Comparison of ENCODE assay signal across 9 mouse cellular contexts in genomic region chr3:124320821-124321576, GRCm38 (mm10). TPM values are rescaled to one million over a fixed set of nuclear protein-coding genes. Genes with fewer than 3 reads are reported as not detected.
DNase-seq lines count a peak whose midpoint lies in the region; ATAC-seq and TF ChIP-seq lines count a peak whose summit lies in the region.
"Had no signal": no experiment of that assay in that cellular context is flagged by ENCODE, and none has a peak within 500 bp of the region (broad histone marks: within the 10 kb centered on the region; RNA-seq: fewer than 3 reads in every experiment).

Tram1l1 (plus strand) TSS chr3:124320855.

- H3K27me3 ChIP-seq in kidney, adult 2 months (replicated peaks; ENCODE audit: control insufficient read depth, insufficient read depth, low read length) = no peaks in the 10 kb centered on the region
- H3K27me3 ChIP-seq in intestine, embryonic 16.5 days (replicated peaks; ENCODE audit: control insufficient read depth, insufficient read depth, low read length) = no peaks in the 10 kb centered on the region
- no peaks in the 10 kb centered on the region for H3K27me3 ChIP-seq in limb, embryonic 11.5 days (ENCODE audit: control insufficient read depth, insufficient read depth, low read length)
- H3K27me3 ChIP-seq in midbrain, postnatal 0 days (ENCODE audit: insufficient read depth, low read length) = no peaks in the 10 kb centered on the region
- no peaks in the 10 kb centered on the region for H3K27me3 ChIP-seq in testis, adult 2 months (ENCODE audit: control insufficient read depth, insufficient read depth, low read length)
- H3K27me3 ChIP-seq: CH12.LX had no signal

- no peak for TF ChIP-seq CTCF in kidney, adult 2 months (conservative IDR thresholded peaks at IDR 0.05; ENCODE audit: insufficient read depth, insufficient read length, low read depth, low read length)
- TF ChIP-seq CTCF in midbrain, postnatal 0 days (IDR thresholded peaks at IDR 0.05) = no peak
- no peak for TF ChIP-seq CTCF in testis, adult 2 months (IDR thresholded peaks at IDR 0.05; ENCODE audit: control insufficient read depth, insufficient read depth, insufficient replicate concordance, low read depth, low read length)

- H3K9me3 ChIP-seq in intestine, embryonic 16.5 days (ENCODE audit: control insufficient read depth, low read length) = no peaks in the 10 kb centered on the region
- no peaks in the 10 kb centered on the region for H3K9me3 ChIP-seq in limb, embryonic 11.5 days (ENCODE audit: control insufficient read depth, low read length)
- H3K9me3 ChIP-seq in midbrain, postnatal 0 days (ENCODE audit: low read length) = no peaks in the 10 kb centered on the region

- WGBS in kidney, adult 2 months = 5% methylated on average over 53 of the region's 53 CpGs
- 4% methylated on average over 53 of the region's 53 CpGs for WGBS in intestine, embryonic 16.5 days
- WGBS in limb, embryonic 11.5 days = 4% methylated on average over 53 of the region's 53 CpGs
- WGBS in midbrain, postnatal 0 days = 1% methylated on average over 53 of the region's 53 CpGs

- no peaks in the 10 kb centered on the region for H3K36me3 ChIP-seq in kidney, adult 2 months (ENCODE audit: control insufficient read depth, insufficient read depth, low read length)
- no peaks in the 10 kb centered on the region for H3K36me3 ChIP-seq in intestine, embryonic 16.5 days (ENCODE audit: control insufficient read depth, insufficient read depth, low read length)
- no peaks in the 10 kb centered on the region for H3K36me3 ChIP-seq in limb, embryonic 11.5 days (ENCODE audit: control insufficient read depth, insufficient read depth, low read length)
- no peaks in the 10 kb centered on the region for H3K36me3 ChIP-seq in midbrain, postnatal 0 days (ENCODE audit: insufficient read depth, low read length)
- no peaks in the 10 kb centered on the region for H3K36me3 ChIP-seq in testis, adult 2 months (ENCODE audit: control insufficient read depth, insufficient read depth, low read length)

- no peak within 1 kb of the TSS for H3K27ac ChIP-seq in kidney, adult 2 months (ENCODE audit: insufficient read depth, low read depth, low read length)
- H3K27ac ChIP-seq in intestine, embryonic 16.5 days (ENCODE audit: low read length) = no peak within 1 kb of the TSS
- no peak within 1 kb of the TSS for H3K27ac ChIP-seq in limb, embryonic 11.5 days (replicated peaks; ENCODE audit: low read depth, low read length)
- H3K27ac ChIP-seq in midbrain, postnatal 0 days (ENCODE audit: low read depth, low read length) = peak within 1 kb of the TSS; percentile 91
- H3K27ac ChIP-seq in testis, adult 2 months (ENCODE audit: control insufficient read depth, insufficient read depth, low read depth, low read length) = no peak within 1 kb of the TSS

- peak; percentile 89 for ATAC-seq in intestine, embryonic 16.5 days
- peak; percentile 96 for ATAC-seq in limb, embryonic 11.5 days (ENCODE audit: insufficient number of reproducible peaks, low FRiP score, low TSS enrichment, low read depth)
- ATAC-seq in midbrain, postnatal 0 days (ENCODE audit: low FRiP score) = peak; percentile 96

- no peak for TF ChIP-seq POLR2A in kidney, adult 2 months (IDR thresholded peaks at IDR 0.05; ENCODE audit: low read depth, low read length)
- TF ChIP-seq POLR2A in testis, adult 2 months (IDR thresholded peaks at IDR 0.05; ENCODE audit: control insufficient read depth, low read depth, low read length) = 0 out of 2 replicates have a peak, but pooled peaks have one; percentile 26

- peak within 1 kb of the TSS; percentile 72 for H3K9ac ChIP-seq in intestine, embryonic 16.5 days (ENCODE audit: low read depth, low read length)
- peak within 1 kb of the TSS; percentile 66 for H3K9ac ChIP-seq in limb, embryonic 11.5 days (ENCODE audit: low read length)
- H3K9ac ChIP-seq in midbrain, postnatal 0 days (replicated peaks; ENCODE audit: low read length, poor library complexity, severe bottlenecking) = peak within 1 kb of the TSS; percentile 77

- peak; percentile 1 for DNase-seq in kidney, adult 2 months
- no peak for DNase-seq in kidney, adult 8-10 months
- peak; percentile 84 to 85 for DNase-seq in cerebellum, postnatal 25 days
- peak; percentile 59 to 73 for DNase-seq in frontal cortex, postnatal 25 days (ENCODE audit: low spot score in 2 of 2)
- peak; percentile 87 for DNase-seq in limb, embryonic 11.5 days (ENCODE audit: low spot score)
- peak; percentile 95 for DNase-seq in midbrain, postnatal 0 days (ENCODE audit: low spot score)

- no peaks in the 10 kb centered on the region for H3K4me1 ChIP-seq in kidney, adult 2 months (ENCODE audit: control insufficient read depth, insufficient read depth, low read length)
- no peaks in the 10 kb centered on the region for H3K4me1 ChIP-seq in intestine, embryonic 16.5 days (ENCODE audit: control insufficient read depth, insufficient read depth, low read length)
- H3K4me1 ChIP-seq in limb, embryonic 11.5 days (ENCODE audit: control insufficient read depth, insufficient read depth, low read length) = no peaks in the 10 kb centered on the region
- H3K4me1 ChIP-seq in midbrain, postnatal 0 days (ENCODE audit: insufficient read depth, low read length) = no peaks in the 10 kb centered on the region
- H3K4me1 ChIP-seq in testis, adult 2 months (ENCODE audit: control insufficient read depth, insufficient read depth, low read length) = peaks cover 5% of the 10 kb centered on the region

- H3K4me2 ChIP-seq in intestine, embryonic 16.5 days (ENCODE audit: low read depth, low read length) = peak within 1 kb of the TSS; percentile 90
- peak within 1 kb of the TSS; percentile 64 for H3K4me2 ChIP-seq in limb, embryonic 11.5 days (ENCODE audit: low read depth, severe bottlenecking)
- H3K4me2 ChIP-seq in midbrain, postnatal 0 days (ENCODE audit: low read depth, low read length, poor library complexity, severe bottlenecking) = peak within 1 kb of the TSS; percentile 56

- peak within 1 kb of the TSS; percentile 48 for H3K4me3 ChIP-seq in kidney, adult 2 months (ENCODE audit: insufficient read depth, low read depth, low read length)
- peak within 1 kb of the TSS; percentile 65 for H3K4me3 ChIP-seq in intestine, embryonic 16.5 days (ENCODE audit: low read length)
- H3K4me3 ChIP-seq in limb, embryonic 11.5 days (ENCODE audit: low read depth, low read length) = peak within 1 kb of the TSS; percentile 47
- peak within 1 kb of the TSS; percentile 61 for H3K4me3 ChIP-seq in midbrain, postnatal 0 days (ENCODE audit: low read depth, low read length)
- peak within 1 kb of the TSS; percentile 71 for H3K4me3 ChIP-seq in testis, adult 2 months (ENCODE audit: control insufficient read depth, low read depth, low read length)

RNA-seq across cellular contexts. Expression of gene Tram1l1, which starts in this region (rescaled TPM):
- 0.11 and 0.14 TPM in 2 replicates for polyA plus RNA-seq in kidney, adult 2 months (2012; rRNA removed)
- polyA plus RNA-seq in intestine, embryonic 16.5 days (2015; fragmentation: Nextera tagmentation; extraction: Ambion mirVana) = 4.2 and 4.7 TPM in 2 replicates
- 10.7 and 11.4 TPM in 2 replicates for polyA plus RNA-seq in limb, embryonic 11.5 days (2014; fragmentation: Nextera tagmentation; extraction: Ambion mirVana)
- total RNA-seq in midbrain, postnatal 0 days (2014; rRNA removed) = 20.1 and 28.5 TPM in 2 replicates
- polyA plus RNA-seq in midbrain, postnatal 0 days (2015; fragmentation: Nextera tagmentation; extraction: Ambion mirVana) = 47.3 and 48.6 TPM in 2 replicates
- polyA plus RNA-seq in testis, adult 2 months (2012; rRNA removed) = 0.24 and 0.32 TPM in 2 replicates
- total RNA-seq: CH12.LX had no signal

Comparison
In these comparisons a context has a peak if more than half of its experiments do, and no peak if none do; other contexts are left out.
1. Peak in DNase-seq and H3K4me3 ChIP-seq in kidney, adult 2 months; RNA of the gene not detected or under 1 TPM.
2. DNase-seq: peak in cerebellum, postnatal 25 days (2 of 2), frontal cortex, postnatal 25 days (2 of 2), limb, embryonic 11.5 days (single experiment) and midbrain, postnatal 0 days (single experiment); none in kidney, adult 8-10 months (0 of 2).
3. Peak in every context shown above with its lines, with median percentiles within 50 percentile points of each other: H3K4me3 ChIP-seq, ATAC-seq, H3K4me2 ChIP-seq and H3K9ac ChIP-seq.